Mouse (Mus musculus): Measurements from ENCODE around the gene Obscn. TPM values are rescaled to one million over a fixed set of nuclear protein-coding genes. Genes with fewer than 3 reads are reported as not detected.

Gene Obscn
- polyA plus RNA-seq, 2 experiments: 5.4 to 11.0 TPM

GRCm38 (mm10) chr11:59134373-59134997, 1.7 kb downstream of the Obscn start:
- H3K27ac ChIP-seq (replicated peaks; ENCODE audit: low read depth, low read length): no peak overlapping the region
- H3K9me3 ChIP-seq (ENCODE audit: control insufficient read depth, low read length): no peaks in the 10 kb centered on the region
- WGBS: 5% methylated on average over 33 of the region's 35 CpGs
- DNase-seq (ENCODE audit: low spot score) (no peak), ATAC-seq (ENCODE audit: low FRiP score, low read depth) (no peak)
- no peak overlapping the region for H3K4me3 ChIP-seq (replicated peaks; ENCODE audit: low read length)
- no peaks in the 10 kb centered on the region for H3K4me1 ChIP-seq (ENCODE audit: control insufficient read depth, insufficient read depth, low read length)
- H3K4me2 ChIP-seq (replicated peaks; ENCODE audit: low read depth, low read length, severe bottlenecking): 0 out of 2 replicates have a peak overlapping the region, but pooled peaks have one; percentile 15
- H3K36me3 ChIP-seq (ENCODE audit: control insufficient read depth, insufficient read depth, low read length): no peaks in the 10 kb centered on the region
- no peak overlapping the region for H3K9ac ChIP-seq (ENCODE audit: low read depth, low read length, severe bottlenecking)
- peaks cover 57% of the 10 kb centered on the region for H3K27me3 ChIP-seq (ENCODE audit: control insufficient read depth, insufficient read depth, low read length)
- TF ChIP-seq POLR2A (IDR thresholded peaks at IDR 0.05; ENCODE audit: borderline replicate concordance, extremely low read depth, insufficient read depth, insufficient read length): no peak

- H3K9me3 ChIP-seq (ENCODE audit: control insufficient read depth, low read length): no peaks in the 10 kb centered on the region
Observed at GRCm38 (mm10) chr11:59132065-59132464, 4.1 kb downstream of the Obscn start.

GRCm38 (mm10) chr11:59131348-59131919, 4.8 kb downstream of the Obscn start:
- 64% methylated on average over 18 of the region's 18 CpGs for WGBS
- peaks cover 42% of the 10 kb centered on the region for H3K27me3 ChIP-seq (ENCODE audit: control insufficient read depth, insufficient read depth, low read length)
- TF ChIP-seq POLR2A (IDR thresholded peaks at IDR 0.05; ENCODE audit: borderline replicate concordance, extremely low read depth, insufficient read depth, insufficient read length): no peak

More at GRCm38 (mm10) chr11:59132065-59132464, 4.1 kb downstream of the Obscn start:
- Histone ChIP-seq H3K27me3 (ENCODE audit: control insufficient read depth, insufficient read depth, low read length) (peaks cover 48% of the 10 kb centered on the region), H3K36me3 (ENCODE audit: control insufficient read depth, insufficient read depth, low read length) (no peaks in the 10 kb centered on the region), H3K4me2 (replicated peaks; ENCODE audit: low read depth, low read length, severe bottlenecking) (no peak overlapping the region), H3K27ac (replicated peaks; ENCODE audit: low read depth, low read length) (no peak overlapping the region), H3K4me3 (replicated peaks; ENCODE audit: low read length) (no peak overlapping the region), H3K9ac (ENCODE audit: low read depth, low read length, severe bottlenecking) (no peak overlapping the region), H3K4me1 (ENCODE audit: control insufficient read depth, insufficient read depth, low read length) (no peaks in the 10 kb centered on the region)
- TF ChIP-seq POLR2A (IDR thresholded peaks at IDR 0.05; ENCODE audit: borderline replicate concordance, extremely low read depth, insufficient read depth, insufficient read length): no peak
- 63% methylated on average over 2 of the region's 3 CpGs for WGBS
- DNase-seq (ENCODE audit: low spot score) (no peak), ATAC-seq (ENCODE audit: low FRiP score, low read depth) (no peak)

DNA sequence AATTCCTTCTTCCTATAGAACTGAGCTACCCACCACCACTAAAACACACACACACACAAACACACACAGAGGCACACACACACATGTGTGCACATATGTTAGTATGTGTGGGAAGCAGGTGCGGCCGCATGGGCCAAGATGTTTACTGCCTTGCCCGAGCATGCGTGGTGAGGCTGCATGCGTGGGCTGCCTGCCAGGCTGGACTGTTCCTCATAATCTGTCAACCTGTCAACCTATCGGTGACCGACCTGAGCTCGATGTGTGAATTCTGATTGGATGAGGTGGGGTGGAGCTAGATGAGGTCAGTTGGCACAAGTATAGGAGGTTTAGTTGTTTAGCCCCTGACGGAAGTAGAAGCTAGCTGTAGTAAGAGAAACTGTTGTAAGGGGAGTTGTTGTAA, 5.4 kb downstream of the Obscn start:
- Histone ChIP-seq H3K27me3 (ENCODE audit: control insufficient read depth, insufficient read depth, low read length) (peaks cover 35% of the 10 kb centered on the region), H3K36me3 (ENCODE audit: control insufficient read depth, insufficient read depth, low read length) (no peaks in the 10 kb centered on the region), H3K4me2 (replicated peaks; ENCODE audit: low read depth, low read length, severe bottlenecking) (no peak overlapping the region), H3K4me1 (ENCODE audit: control insufficient read depth, insufficient read depth, low read length) (no peaks in the 10 kb centered on the region), H3K27ac (replicated peaks; ENCODE audit: low read depth, low read length) (no peak overlapping the region), H3K9ac (ENCODE audit: low read depth, low read length, severe bottlenecking) (no peak overlapping the region), H3K4me3 (replicated peaks; ENCODE audit: low read length) (no peak overlapping the region), H3K9me3 (ENCODE audit: control insufficient read depth, low read length) (no peaks in the 10 kb centered on the region)
- no peak for TF ChIP-seq POLR2A (IDR thresholded peaks at IDR 0.05; ENCODE audit: borderline replicate concordance, extremely low read depth, insufficient read depth, insufficient read length)
- DNase-seq (ENCODE audit: low spot score) (no peak), ATAC-seq (ENCODE audit: low FRiP score, low read depth) (no peak)
- 78% methylated on average over 9 of the region's 9 CpGs for WGBS

More at GRCm38 (mm10) chr11:59131348-59131919, 4.8 kb downstream of the Obscn start:
- Histone ChIP-seq H3K4me3 (replicated peaks; ENCODE audit: low read length) (no peak overlapping the region), H3K4me2 (replicated peaks; ENCODE audit: low read depth, low read length, severe bottlenecking) (no peak overlapping the region), H3K4me1 (ENCODE audit: control insufficient read depth, insufficient read depth, low read length) (no peaks in the 10 kb centered on the region), H3K9me3 (ENCODE audit: control insufficient read depth, low read length) (no peaks in the 10 kb centered on the region), H3K36me3 (ENCODE audit: control insufficient read depth, insufficient read depth, low read length) (no peaks in the 10 kb centered on the region), H3K27ac (replicated peaks; ENCODE audit: low read depth, low read length) (no peak overlapping the region), H3K9ac (ENCODE audit: low read depth, low read length, severe bottlenecking) (no peak overlapping the region)
- ATAC-seq (ENCODE audit: low FRiP score, low read depth) (no peak), DNase-seq (ENCODE audit: low spot score) (no peak)

DNA sequence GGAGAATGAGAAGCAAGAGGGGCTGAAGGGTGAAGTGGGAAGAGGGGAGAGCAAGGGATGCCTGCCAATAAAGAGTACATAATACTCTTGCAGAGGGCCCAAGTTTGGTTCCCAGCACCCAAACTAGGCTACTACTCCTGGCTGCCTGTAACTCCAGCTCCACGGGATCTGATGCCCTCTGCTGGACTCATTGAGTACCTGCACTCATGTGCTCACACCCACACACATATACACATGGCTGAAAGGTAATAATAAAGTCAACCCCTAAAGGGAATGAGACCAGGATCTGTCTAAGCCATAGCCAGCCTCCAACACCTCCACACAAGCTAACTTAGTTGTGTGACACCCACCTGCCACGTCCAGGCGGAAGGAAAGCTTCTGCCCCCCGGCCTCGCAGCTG, 30.3 kb downstream of the Obscn start:
- no peak for DNase-seq (ENCODE audit: low spot score)
- 97% methylated on average over 5 of the region's 5 CpGs for WGBS
- ATAC-seq (ENCODE audit: low FRiP score, low read depth): no peak
- Histone ChIP-seq H3K4me1 (ENCODE audit: control insufficient read depth, insufficient read depth, low read length) (no peaks in the 10 kb centered on the region), H3K4me2 (replicated peaks; ENCODE audit: low read depth, low read length, severe bottlenecking) (no peak overlapping the region), H3K27me3 (ENCODE audit: control insufficient read depth, insufficient read depth, low read length) (no peaks in the 10 kb centered on the region), H3K36me3 (ENCODE audit: control insufficient read depth, insufficient read depth, low read length) (no peaks in the 10 kb centered on the region), H3K9ac (ENCODE audit: low read depth, low read length, severe bottlenecking) (no peak overlapping the region), H3K27ac (replicated peaks; ENCODE audit: low read depth, low read length) (no peak overlapping the region), H3K9me3 (ENCODE audit: control insufficient read depth, low read length) (0 out of 2 replicates have a peak, but pooled peaks cover 3% of the 10 kb centered on the region), H3K4me3 (replicated peaks; ENCODE audit: low read length) (no peak overlapping the region)
- TF ChIP-seq POLR2A (IDR thresholded peaks at IDR 0.05; ENCODE audit: borderline replicate concordance, extremely low read depth, insufficient read depth, insufficient read length): no peak

All from limb, embryonic 14.5 days (tissue).